Mouse (Mus musculus): ENCODE results near the gene Tenm2. TPM values are rescaled to one million over a fixed set of nuclear protein-coding genes. Genes with fewer than 3 reads are reported as not detected.

The Tenm2 gene
- polyA plus RNA-seq, 1 experiment, result not detected

DNA sequence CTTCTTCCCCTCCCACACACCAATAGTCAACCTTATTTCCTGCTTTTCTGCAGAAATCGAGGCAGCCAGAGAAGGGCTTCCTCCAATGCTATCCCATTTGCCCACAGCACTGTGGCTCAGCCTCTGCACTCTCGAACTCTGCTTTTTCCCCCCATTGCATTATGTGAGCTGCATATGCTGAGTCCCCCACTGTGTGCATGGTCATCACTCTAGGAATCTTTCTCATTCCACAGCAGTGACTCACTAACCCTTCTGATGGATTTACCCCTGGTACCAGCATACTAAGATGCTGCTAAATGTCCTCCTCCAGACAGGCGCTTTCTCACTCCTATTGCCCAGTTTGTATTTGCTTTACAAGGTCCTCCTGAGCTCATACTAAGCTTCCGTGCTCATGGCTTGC lies 1222.6 kb downstream of the Tenm2 start:
- no peak overlapping the region for H3K27ac ChIP-seq (ENCODE audit: control insufficient read depth, insufficient read depth, low read depth, low read length, poor library complexity)
- H3K4me3 ChIP-seq (replicated peaks; ENCODE audit: control insufficient read depth, low read depth, low read length), result no peak overlapping the region
- 48% methylated on average over 4 of the region's 4 CpGs for WGBS
- no peaks in the 10 kb centered on the region for H3K4me1 ChIP-seq (ENCODE audit: control insufficient read depth, insufficient read depth, low read length)
- TF ChIP-seq CTCF (IDR thresholded peaks at IDR 0.05; ENCODE audit: control insufficient read depth, insufficient read depth, low read length) (no peak), POLR2A (IDR thresholded peaks at IDR 0.05; ENCODE audit: borderline replicate concordance, control insufficient read depth, low read depth, low read length) (no peak)

DNA sequence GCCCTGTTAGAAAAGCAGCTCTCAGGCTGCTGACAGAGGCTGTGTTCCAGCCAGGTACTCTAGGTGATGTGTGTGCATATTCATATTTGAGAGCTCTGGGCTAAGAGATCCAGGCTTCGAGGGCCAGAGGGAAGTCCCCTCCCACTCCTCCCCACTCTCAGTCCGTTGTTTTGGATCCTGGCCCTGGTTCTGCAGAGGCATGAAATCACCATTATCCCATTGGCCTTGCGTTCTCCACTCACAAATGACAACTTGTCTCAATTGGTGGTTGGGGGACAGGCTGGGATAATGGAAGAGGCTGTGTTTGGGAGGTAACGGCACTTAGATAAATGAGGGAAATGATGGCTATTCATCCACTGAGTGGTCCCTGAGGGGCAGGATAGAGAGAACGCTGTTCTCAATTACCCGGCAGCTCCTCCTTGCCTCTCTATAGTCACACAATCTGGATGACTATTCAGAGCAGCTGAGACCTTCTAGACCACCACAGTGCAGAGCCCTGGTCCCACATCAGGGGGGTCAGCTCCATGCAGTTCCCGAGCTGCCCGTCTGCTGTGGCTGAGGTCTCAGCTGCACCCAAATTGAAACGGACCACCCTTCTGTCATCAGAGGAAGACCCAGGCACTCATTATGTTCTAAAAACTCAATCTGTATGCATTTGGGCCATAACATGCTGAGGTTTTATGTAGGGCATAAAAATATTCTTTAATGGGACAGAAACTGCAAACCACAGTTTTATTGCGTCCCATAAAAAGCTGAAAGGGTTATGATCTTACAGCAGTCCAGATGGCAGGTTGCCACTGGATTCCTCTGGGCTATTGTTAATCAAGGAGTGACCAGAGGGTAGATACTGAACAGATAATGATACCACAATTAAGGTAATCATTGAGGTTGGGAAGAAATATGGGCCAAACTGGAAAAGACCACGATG lies 1226.2 kb downstream of the Tenm2 start:
- TF ChIP-seq POLR2A (IDR thresholded peaks at IDR 0.05; ENCODE audit: borderline replicate concordance, control insufficient read depth, low read depth, low read length) (no peak), CTCF (IDR thresholded peaks at IDR 0.05; ENCODE audit: control insufficient read depth, insufficient read depth, low read length) (no peak)
- H3K4me3 ChIP-seq (replicated peaks; ENCODE audit: control insufficient read depth, low read depth, low read length), result no peak overlapping the region
- H3K4me1 ChIP-seq (ENCODE audit: control insufficient read depth, insufficient read depth, low read length), result no peaks in the 10 kb centered on the region
- 73% methylated on average over 11 of the region's 11 CpGs for WGBS
- H3K27ac ChIP-seq (ENCODE audit: control insufficient read depth, insufficient read depth, low read depth, low read length, poor library complexity), result no peak overlapping the region

DNA sequence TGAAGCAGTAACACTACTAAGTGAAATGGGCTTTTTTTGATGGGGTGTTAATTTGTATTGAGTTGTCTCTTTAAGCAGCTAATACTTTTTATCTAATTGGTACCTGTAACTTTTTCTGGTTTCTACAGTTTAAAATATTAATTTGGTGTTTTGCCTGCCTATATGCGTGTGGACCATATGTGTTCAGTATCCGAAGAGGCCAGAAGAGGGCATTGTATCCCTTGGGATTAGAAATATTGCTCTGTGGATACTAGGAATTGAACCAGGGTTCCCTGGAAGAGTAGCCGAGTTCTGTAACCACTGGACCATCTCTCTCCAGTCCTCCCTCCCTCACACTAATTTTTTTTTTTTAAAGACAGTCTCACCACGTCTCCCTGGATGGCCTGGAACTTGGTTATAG lies 1232.9 kb downstream of the Tenm2 start:
- WGBS, result 47% methylated on average over 4 of the region's 4 CpGs
- no peak for TF ChIP-seq POLR2A (IDR thresholded peaks at IDR 0.05; ENCODE audit: borderline replicate concordance, control insufficient read depth, low read depth, low read length)
- TF ChIP-seq CTCF (IDR thresholded peaks at IDR 0.05; ENCODE audit: control insufficient read depth, insufficient read depth, low read length), result no peak
- H3K4me1 ChIP-seq (ENCODE audit: control insufficient read depth, insufficient read depth, low read length), result no peaks in the 10 kb centered on the region; the same call in 1 of the 2 replicates
- H3K27ac ChIP-seq (ENCODE audit: control insufficient read depth, insufficient read depth, low read depth, low read length, poor library complexity), result no peak overlapping the region
- no peak overlapping the region for H3K4me3 ChIP-seq (replicated peaks; ENCODE audit: control insufficient read depth, low read depth, low read length)

DNA sequence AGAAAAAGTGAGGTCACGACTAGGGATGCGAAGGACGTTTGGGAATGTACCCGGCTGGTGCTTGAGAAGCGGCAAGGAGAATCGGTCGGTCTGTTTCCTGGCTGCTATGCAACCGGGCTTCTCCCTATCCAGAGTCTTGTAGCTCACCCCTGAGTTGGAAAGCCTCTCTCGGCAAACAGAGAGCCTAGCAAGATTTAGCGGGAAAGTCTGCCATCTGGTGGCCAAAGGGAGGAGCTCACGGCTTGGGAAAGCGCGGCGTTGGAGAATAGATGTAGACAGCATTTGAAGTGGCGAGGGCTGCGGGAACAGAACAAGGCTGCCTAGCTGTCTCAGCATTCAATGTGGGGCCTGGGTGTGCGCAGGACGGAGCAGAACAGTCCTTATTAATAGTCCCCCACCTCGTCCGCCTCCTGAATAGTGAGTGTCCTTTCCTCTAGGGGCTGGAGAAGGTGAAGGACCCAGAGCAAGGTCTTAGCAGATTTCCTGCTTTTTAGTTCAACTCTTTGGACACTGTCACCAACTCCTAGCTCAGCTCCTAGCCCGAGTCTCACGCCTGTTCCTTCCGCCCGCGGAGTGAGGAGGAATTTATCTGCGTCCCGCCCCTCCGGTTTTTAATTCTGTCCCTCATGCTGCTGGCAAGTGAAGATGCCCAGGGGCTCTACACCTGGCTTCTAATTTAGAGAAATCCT lies 1234.3 kb downstream of the Tenm2 start:
- Histone ChIP-seq H3K27ac (ENCODE audit: control insufficient read depth, insufficient read depth, low read depth, low read length, poor library complexity) (no peak overlapping the region), H3K4me1 (ENCODE audit: control insufficient read depth, insufficient read depth, low read length) (no peaks in the 10 kb centered on the region; the same call in 1 of the 2 replicates), H3K4me3 (replicated peaks; ENCODE audit: control insufficient read depth, low read depth, low read length) (no peak overlapping the region)
- 8% methylated on average over 28 of the region's 28 CpGs for WGBS
- TF ChIP-seq CTCF (IDR thresholded peaks at IDR 0.05; ENCODE audit: control insufficient read depth, insufficient read depth, low read length) (peak; percentile 64), POLR2A (IDR thresholded peaks at IDR 0.05; ENCODE audit: borderline replicate concordance, control insufficient read depth, low read depth, low read length) (no peak)

DNA sequence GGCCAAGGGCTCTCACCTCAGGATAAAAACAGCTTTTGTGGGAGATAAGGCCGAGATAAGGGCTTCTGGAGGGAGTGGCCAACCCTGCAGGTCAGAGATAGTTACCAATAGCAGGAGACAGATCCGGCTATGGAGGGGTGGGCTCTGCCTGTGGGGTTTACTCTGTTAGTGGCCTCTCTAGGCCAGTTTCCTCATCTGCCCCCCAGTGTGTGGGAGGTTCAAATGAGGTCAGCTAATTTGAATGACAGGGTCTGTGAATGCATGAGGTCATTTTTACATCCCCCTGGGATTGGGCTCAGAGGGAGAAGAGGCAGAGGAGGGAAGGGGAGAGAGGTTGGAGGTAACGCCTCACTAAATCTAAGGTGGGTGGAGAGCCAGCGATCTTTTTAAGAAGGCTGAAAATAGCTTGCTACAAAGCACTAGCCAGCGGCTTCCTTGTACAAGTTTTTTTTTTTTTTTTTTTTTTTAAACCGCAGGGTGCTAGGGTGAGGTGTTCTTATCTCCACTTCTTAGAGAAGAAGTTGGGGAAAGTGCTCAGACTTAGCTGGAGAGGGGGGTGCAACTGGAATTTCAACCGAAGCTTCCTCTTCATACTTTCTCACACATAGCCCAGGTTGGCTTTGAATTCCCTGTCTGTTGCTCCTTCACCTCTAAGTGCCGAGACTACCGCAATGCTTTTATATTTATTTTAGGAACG lies 1235.0 kb downstream of the Tenm2 start:
- H3K27ac ChIP-seq (ENCODE audit: control insufficient read depth, insufficient read depth, low read depth, low read length, poor library complexity), result no peak overlapping the region
- no peaks in the 10 kb centered on the region; the same call in 1 of the 2 replicates for H3K4me1 ChIP-seq (ENCODE audit: control insufficient read depth, insufficient read depth, low read length)
- WGBS, result 6% methylated on average over 10 of the region's 10 CpGs
- H3K4me3 ChIP-seq (replicated peaks; ENCODE audit: control insufficient read depth, low read depth, low read length), result no peak overlapping the region
- TF ChIP-seq CTCF (IDR thresholded peaks at IDR 0.05; ENCODE audit: control insufficient read depth, insufficient read depth, low read length), result no peak
- TF ChIP-seq POLR2A (IDR thresholded peaks at IDR 0.05; ENCODE audit: borderline replicate concordance, control insufficient read depth, low read depth, low read length), result no peak

DNA sequence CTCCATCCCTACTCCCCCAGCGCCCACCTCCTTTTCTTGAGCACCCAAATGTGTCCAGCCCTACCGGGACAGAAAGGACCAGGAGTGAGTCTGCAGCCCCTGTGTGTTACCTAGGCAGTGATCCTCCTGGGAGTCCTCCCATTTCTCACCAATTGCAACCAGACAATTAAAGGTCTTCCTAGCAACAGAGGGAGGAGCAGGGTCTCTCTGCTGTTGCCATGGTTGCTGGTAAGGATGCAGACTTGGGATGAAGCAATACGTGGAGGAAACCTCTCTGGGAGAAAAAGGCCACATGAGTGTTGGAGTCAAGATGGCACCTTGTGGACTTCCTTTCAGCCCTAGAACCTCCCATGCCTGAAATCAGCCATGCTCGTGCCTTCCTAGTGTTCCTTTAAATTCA lies 1235.7 kb downstream of the Tenm2 start:
- H3K27ac ChIP-seq (ENCODE audit: control insufficient read depth, insufficient read depth, low read depth, low read length, poor library complexity), result no peak overlapping the region
- TF ChIP-seq POLR2A (IDR thresholded peaks at IDR 0.05; ENCODE audit: borderline replicate concordance, control insufficient read depth, low read depth, low read length) (no peak), CTCF (IDR thresholded peaks at IDR 0.05; ENCODE audit: control insufficient read depth, insufficient read depth, low read length) (no peak)
- 28% methylated on average over 4 of the region's 4 CpGs for WGBS

DNA sequence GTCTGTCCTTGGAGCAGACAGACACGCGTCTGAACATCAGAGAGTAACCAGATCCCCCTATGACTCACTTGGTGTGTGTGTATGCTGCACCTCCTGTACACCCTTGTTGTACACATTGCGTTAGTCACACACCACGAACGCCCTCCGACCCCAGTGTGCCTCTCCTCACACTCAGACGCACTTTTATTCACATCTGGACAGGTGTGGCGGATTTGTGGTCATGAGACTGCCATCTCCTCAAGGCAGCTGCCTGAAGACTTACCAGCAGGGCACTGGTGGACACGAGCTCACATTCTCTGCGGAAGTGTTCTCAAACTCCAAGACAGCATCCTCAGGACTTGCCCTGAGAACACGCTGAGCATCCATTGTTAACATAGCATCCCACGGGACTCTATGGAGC lies 1237.7 kb downstream of the Tenm2 start:
- H3K4me3 ChIP-seq (replicated peaks; ENCODE audit: control insufficient read depth, low read depth, low read length), result no peak overlapping the region
- no peaks in the 10 kb centered on the region; the same call in 1 of the 2 replicates for H3K4me1 ChIP-seq (ENCODE audit: control insufficient read depth, insufficient read depth, low read length)
- TF ChIP-seq POLR2A (IDR thresholded peaks at IDR 0.05; ENCODE audit: borderline replicate concordance, control insufficient read depth, low read depth, low read length), result no peak
- TF ChIP-seq CTCF (IDR thresholded peaks at IDR 0.05; ENCODE audit: control insufficient read depth, insufficient read depth, low read length), result no peak
- WGBS, result 66% methylated on average over 12 of the region's 12 CpGs
- H3K27ac ChIP-seq (ENCODE audit: control insufficient read depth, insufficient read depth, low read depth, low read length, poor library complexity), result no peak overlapping the region; the same call in 1 of the 2 replicates

More for the DNA sequence above, 1235.7 kb downstream of the Tenm2 start:
- Histone ChIP-seq H3K4me3 (replicated peaks; ENCODE audit: control insufficient read depth, low read depth, low read length) (no peak overlapping the region), H3K4me1 (ENCODE audit: control insufficient read depth, insufficient read depth, low read length) (no peaks in the 10 kb centered on the region; the same call in 1 of the 2 replicates)

DNA sequence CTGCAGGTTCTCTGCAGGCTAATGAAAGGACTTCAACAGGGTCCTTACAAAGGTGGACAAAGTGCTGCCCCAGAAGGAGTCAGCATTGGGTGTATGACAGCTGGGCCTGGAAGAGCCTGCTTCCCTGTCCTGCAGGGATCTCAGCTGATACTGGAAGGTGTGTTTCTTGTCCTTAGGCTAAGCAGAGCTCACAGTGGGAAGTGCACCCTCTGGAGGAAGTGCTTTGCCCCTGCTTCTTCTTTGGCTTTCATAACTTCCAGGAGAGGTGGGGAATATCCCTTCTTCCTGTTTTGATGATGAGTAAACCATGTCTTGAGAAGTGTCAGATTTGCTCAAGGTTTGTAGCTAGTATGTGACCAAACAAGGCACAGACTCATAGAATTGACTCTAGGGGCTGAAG lies 1240.5 kb downstream of the Tenm2 start:
- no peak for TF ChIP-seq POLR2A (IDR thresholded peaks at IDR 0.05; ENCODE audit: borderline replicate concordance, control insufficient read depth, low read depth, low read length)
- no peak for TF ChIP-seq CTCF (IDR thresholded peaks at IDR 0.05; ENCODE audit: control insufficient read depth, insufficient read depth, low read length)
- Histone ChIP-seq H3K4me1 (ENCODE audit: control insufficient read depth, insufficient read depth, low read length) (no peaks in the 10 kb centered on the region; the same call in 1 of the 2 replicates), H3K27ac (ENCODE audit: control insufficient read depth, insufficient read depth, low read depth, low read length, poor library complexity) (no peak overlapping the region), H3K4me3 (replicated peaks; ENCODE audit: control insufficient read depth, low read depth, low read length) (no peak overlapping the region)

Data from bone marrow, adult 2 months (tissue).